Mouse (Mus musculus) midbrain, embryonic 12.5 days (tissue): ENCODE data around the gene Rexo2. TPM values are rescaled to one million over a fixed set of nuclear protein-coding genes. Genes with fewer than 3 reads are reported as not detected.
"Not testable (repeated sequence)": the region's sequence is repeated elsewhere in the genome, so short reads cannot be mapped to it uniquely, and the experiment has no call there.

Experiments used
- ATAC-seq: fragments of 200-750 bp; cut with Nextera tagmentation; 2 replicates; pipeline ENCODE4 v1.8.0; 2017; ENCODE audit warnings: low read depth, moderate TSS enrichment, moderate library complexity; ENCODE audit not compliant: low FRiP score
- H3K27ac ChIP-seq: fragments of 300-500 bp; sonication (generic); replicated peaks from 2 replicates; pipeline ENCODE4 v1.5.1; 2016; ENCODE audit warnings: mild to moderate bottlenecking
- H3K27me3 ChIP-seq: fragments of 300-500 bp; sonication (generic); 2 replicates; pipeline ENCODE4 v1.6.1; 2016; ENCODE audit warnings: mild to moderate bottlenecking
- H3K36me3 ChIP-seq: fragments of 300-500 bp; sonication (generic); 2 replicates; pipeline ENCODE4 v1.6.1; 2016
- H3K4me1 ChIP-seq: fragments of 300-500 bp; sonication (generic); 2 replicates; pipeline ENCODE4 v1.6.1; 2016
- H3K4me2 ChIP-seq: fragments of 300-500 bp; sonication (generic); replicated peaks from 2 replicates; pipeline ENCODE4 v1.6.1; 2016; ENCODE audit warnings: mild to moderate bottlenecking, moderate library complexity
- H3K4me3 ChIP-seq: fragments of 300-500 bp; sonication (generic); 2 replicates; pipeline ENCODE4 v1.5.1; 2016; ENCODE audit warnings: mild to moderate bottlenecking
- H3K9ac ChIP-seq: fragments of 300-500 bp; sonication (generic); replicated peaks from 2 replicates; pipeline ENCODE4 v1.6.1; 2016; ENCODE audit warnings: mild to moderate bottlenecking, moderate library complexity
- H3K9me3 ChIP-seq: fragments of 300-500 bp; sonication (generic); 2 replicates; pipeline ENCODE4 v1.6.1; 2016; ENCODE audit warnings: mild to moderate bottlenecking
- WGBS: fragments of 180-500 bp; shearing (Covaris S2); methylation state at CpG from one replicate; pipeline ENCODE4 v1.1.7; 2016; 5-methylcytosine and 5-hydroxymethylcytosine counted together
- polyA plus RNA-seq: library from polyadenylated mRNA; unstranded; fragments of >200 nt; fragmentation: Nextera tagmentation; extraction: Ambion mirVana; gene quantifications from 2 replicates; pipeline ENCODE4 v1.2.1, GENCODE M21; 2016

The Rexo2 gene
- polyA plus RNA-seq, 1 experiment from 2014 or later, result 79.8 TPM

DNA sequence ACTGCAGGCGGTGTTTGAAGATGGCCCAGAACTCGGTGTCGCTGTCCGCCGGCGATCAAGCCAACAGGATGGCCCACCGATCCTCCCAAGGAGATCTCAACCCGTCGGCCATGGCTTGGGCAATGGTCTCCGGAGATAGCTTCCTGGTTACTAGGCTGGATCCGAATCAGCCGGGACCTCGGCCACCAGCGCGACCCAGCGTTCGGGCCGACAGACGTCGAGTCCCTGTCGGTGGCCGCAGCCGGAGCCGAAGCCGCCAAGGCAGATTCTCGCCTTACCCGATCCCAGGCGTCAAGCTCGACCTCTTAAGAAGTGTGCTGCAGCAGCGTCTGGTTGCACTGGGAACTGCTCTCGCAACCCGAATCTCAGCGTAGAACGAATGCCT lies 15.1 kb upstream of the Rexo2 start:
- peak; percentile 84; the same call in 1 of the 2 replicates for ATAC-seq
- Histone ChIP-seq H3K9me3 (no peaks in the 10 kb centered on the region), H3K27me3 (no peaks in the 10 kb centered on the region), H3K27ac (peak overlapping the region; percentile 90), H3K36me3 (peaks cover 26% of the 10 kb centered on the region), H3K9ac (peak overlapping the region; percentile 77), H3K4me2 (peak overlapping the region; percentile 85), H3K4me1 (peaks cover 16% of the 10 kb centered on the region), H3K4me3 (peak overlapping the region; percentile 79)
- 4% methylated on average over 34 of the region's 34 CpGs for WGBS

DNA sequence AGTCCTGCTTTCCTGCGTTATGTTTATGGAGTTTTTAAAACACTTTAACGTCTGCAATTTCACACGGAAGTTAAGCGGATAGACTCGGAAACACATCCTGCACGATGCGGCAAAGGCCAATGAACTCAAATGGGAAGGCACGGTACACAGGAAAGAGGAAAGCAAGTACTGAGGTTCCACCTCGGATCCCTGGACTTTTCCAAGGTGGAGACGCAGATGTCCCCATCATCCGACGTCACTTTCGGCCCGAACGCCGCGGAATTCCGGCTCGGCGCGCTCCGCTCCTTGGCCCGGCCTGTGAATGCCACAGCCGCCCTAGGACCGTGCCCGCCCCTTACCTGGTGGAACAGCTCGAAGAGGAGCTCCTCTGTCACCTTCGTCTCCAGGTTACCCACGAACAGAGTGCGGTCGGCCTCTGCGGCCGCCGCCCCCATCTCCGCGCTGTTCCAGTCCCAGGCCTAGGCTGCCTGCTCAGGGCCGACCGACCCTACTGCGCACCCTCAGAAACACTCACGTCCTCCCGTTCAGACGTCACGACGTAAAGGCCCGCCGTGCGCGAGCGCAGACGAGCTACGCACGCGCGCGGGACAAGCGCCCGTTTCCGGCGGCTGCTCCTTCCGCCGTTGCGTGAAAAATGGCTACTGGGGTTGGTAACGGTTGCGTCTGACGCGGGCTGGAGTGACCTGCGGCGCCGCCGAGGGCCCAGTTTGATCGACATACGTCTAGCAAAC lies 14.6 kb upstream of the Rexo2 start, which contains the start of the genes Rbm7 and Gm5617:
Gene Rbm7, minus strand, starts transcription at position 483 of the 731 bp plus-strand sequence.
Gene Gm5617, plus strand, starts transcription at position 626 of the 731 bp plus-strand sequence.
- peak; percentile 100 for ATAC-seq
- H3K27me3 ChIP-seq, result no peaks in the 10 kb centered on the region
- H3K4me1 ChIP-seq, result peaks cover 16% of the 10 kb centered on the region
- H3K27ac ChIP-seq, result peak within 1 kb of the TSS; percentile 90
- H3K4me2 ChIP-seq, result peak within 1 kb of the TSS; percentile 85
- WGBS, result 1% methylated on average over 72 of the region's 72 CpGs
- H3K9ac ChIP-seq, result peak within 1 kb of the TSS; percentile 77
- H3K9me3 ChIP-seq, result no peaks in the 10 kb centered on the region
- peaks cover 31% of the 10 kb centered on the region for H3K36me3 ChIP-seq
- peak within 1 kb of the TSS; percentile 79 for H3K4me3 ChIP-seq

DNA sequence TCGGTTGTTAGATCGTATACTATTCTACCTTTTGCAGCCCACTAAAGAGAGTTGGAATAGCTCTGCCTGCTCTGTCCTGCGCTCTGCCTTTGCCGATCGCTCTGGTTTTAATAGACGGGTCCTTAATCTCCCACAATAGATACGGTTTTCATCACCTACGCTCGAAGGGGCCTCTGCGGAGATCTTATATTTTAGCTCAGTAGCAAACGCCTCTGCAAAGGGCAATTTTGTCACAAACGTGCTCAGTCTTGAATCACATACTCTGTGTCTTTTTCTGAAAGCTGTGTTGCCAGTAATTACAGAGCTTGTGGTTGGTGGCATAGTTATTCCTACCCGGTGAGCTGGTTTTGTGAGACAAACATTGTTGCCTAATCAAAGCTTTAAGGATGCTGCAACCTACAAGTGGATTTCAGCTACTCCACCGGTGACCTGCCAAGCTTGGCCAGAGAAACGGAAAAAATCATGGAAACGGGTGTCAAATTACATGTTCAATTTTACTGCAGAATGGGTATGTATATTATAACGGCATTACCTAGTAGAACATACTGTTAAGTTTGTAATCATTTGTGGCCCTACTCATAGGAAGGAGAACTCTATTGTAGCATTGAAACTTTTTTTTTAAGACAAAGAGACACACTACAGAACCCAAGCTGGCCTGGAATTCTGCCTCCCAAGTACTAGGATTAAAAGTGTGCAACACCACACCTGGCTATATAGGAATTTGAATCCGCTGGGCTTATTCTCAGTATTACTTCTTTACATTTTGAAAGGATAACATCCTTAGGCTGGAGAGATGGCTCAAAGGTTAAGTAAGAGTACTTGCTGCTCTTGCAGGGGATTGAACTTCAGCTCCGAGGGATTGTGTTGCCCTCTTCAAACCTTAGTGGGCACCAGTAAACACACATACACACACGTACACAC lies 1.1 kb upstream of the Rexo2 start:
- H3K9ac ChIP-seq, result no peak overlapping the region

DNA sequence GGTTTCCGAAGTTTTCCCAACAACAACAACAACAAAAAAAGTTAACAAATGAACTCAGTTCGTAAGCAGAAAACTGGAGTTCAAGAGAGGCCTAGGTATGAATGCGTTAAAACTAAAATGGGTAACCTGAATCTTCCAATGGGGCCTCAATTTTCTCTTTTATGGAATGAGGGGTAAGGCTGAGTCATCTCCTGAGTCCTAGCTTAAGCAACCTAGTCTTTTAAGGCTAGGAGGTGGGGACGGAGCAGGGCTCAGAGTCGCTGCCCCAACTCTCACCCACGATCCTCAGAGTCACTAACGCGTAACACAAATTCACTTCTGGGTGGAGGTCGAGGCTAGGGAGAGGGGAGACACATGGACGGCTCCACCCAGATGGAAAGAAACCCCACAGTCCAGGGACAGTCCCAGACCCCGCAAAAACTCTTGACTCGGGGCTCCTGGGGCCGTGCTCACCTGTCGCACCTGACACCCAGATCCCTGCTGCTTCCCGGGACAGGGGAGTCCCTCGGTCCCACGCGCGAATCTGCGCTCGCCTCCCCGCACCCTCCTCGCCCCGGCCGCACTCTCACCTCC lies 499 bp downstream of the Rexo2 start:
- H3K9me3 ChIP-seq, result no peaks in the 10 kb centered on the region
- H3K36me3 ChIP-seq, result peaks cover 7% of the 10 kb centered on the region; the same call in 1 of the 2 replicates
- H3K4me1 ChIP-seq, result peaks cover 6% of the 10 kb centered on the region; the same call in 1 of the 2 replicates
- 8% methylated on average over 25 of the region's 25 CpGs for WGBS
- peak; percentile 75; the same call in 1 of the 2 replicates for ATAC-seq
- H3K9ac ChIP-seq, result peak overlapping the region; percentile 81
- no peak overlapping the region for H3K27ac ChIP-seq
- H3K4me3 ChIP-seq, result peak overlapping the region; percentile 77
- H3K27me3 ChIP-seq, result peaks cover 8% of the 10 kb centered on the region; the same call in 1 of the 2 replicates
- peak overlapping the region; percentile 97 for H3K4me2 ChIP-seq

More for the DNA sequence above, 1.1 kb upstream of the Rexo2 start:
- WGBS, result 37% methylated on average over 20 of the region's 20 CpGs
- peaks cover 8% of the 10 kb centered on the region; the same call in 1 of the 2 replicates for H3K27me3 ChIP-seq
- no peak overlapping the region for H3K27ac ChIP-seq
- no peaks in the 10 kb centered on the region for H3K9me3 ChIP-seq
- peak overlapping the region; percentile 77 for H3K4me3 ChIP-seq
- H3K4me1 ChIP-seq, result peaks cover 6% of the 10 kb centered on the region; the same call in 1 of the 2 replicates
- no peak for ATAC-seq
- H3K36me3 ChIP-seq, result peaks cover 8% of the 10 kb centered on the region
- peak overlapping the region; percentile 97 for H3K4me2 ChIP-seq

DNA sequence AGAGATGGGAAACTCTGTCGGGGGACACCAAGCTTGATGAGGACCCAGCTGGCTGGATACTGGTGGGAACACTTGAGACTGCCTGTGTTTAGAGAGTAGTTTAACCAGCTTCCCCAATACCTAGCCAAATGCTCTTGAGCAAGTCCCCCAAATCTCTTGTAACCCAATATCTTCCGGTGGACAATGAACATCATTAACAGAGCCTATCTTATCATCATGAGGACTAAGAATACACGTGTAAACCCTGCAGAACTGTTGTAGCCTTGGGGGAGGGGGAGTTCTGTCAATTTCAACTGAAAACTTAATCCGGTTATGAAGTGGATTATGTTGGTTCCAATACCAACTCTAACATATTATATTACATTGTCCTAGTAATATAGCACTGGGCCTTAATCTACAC lies 1.6 kb downstream of the Rexo2 start:
- Histone ChIP-seq H3K9me3 (no peaks in the 10 kb centered on the region), H3K4me3 (no peak overlapping the region), H3K27ac (no peak overlapping the region), H3K36me3 (peaks cover 11% of the 10 kb centered on the region; the same call in 1 of the 2 replicates), H3K9ac (no peak overlapping the region), H3K4me1 (peaks cover 6% of the 10 kb centered on the region; the same call in 1 of the 2 replicates), H3K27me3 (peaks cover 8% of the 10 kb centered on the region; the same call in 1 of the 2 replicates), H3K4me2 (no peak overlapping the region)
- WGBS, result 93% methylated on average over 4 of the region's 4 CpGs
- ATAC-seq, result no peak

DNA sequence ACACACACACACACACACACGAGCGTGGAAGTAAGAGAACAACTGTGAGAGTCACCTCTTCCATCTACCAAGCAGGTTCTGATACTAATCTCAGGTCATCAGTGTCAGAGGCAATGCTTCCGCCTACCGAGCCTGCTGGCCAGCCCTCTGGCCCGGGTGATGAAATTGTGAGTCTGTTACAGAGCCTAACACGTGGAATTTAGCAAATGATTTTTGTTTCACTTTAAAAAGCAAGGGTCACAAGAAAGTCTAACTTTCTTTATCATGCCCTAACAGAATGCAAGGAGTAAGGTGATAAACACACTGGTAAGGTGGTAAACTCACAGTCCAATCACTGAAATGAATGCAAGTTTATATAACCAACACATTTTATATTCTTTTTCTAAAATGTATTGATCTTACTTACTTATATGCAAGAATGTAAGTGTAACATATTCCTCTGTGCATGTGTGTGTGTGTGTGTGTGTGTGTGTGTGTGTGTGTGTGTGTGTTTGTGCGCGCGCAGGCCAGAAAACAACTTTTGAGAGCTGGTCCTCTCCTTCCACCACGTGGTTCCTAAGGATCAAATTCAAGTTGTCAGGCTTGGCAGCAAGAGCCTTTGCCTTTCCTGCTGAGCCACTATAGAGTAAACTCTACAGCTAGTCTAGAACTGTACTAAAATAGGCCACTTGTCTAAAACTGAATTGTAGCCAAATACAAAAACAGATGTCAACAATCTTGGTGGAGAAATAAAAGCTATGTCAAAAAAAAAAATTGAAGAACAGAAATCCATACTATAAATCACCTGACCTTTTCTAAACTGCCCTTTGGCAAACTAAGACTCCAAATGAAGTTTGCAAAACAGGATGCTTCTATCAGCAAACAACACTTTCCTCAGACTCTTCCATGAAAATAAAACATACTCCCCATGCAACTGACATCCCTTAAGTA lies 3.9 kb downstream of the Rexo2 start:
- ATAC-seq, result no peak
- peaks cover 6% of the 10 kb centered on the region; the same call in 1 of the 2 replicates for H3K4me1 ChIP-seq
- WGBS, result 95% methylated on average over 10 of the region's 10 CpGs

DNA sequence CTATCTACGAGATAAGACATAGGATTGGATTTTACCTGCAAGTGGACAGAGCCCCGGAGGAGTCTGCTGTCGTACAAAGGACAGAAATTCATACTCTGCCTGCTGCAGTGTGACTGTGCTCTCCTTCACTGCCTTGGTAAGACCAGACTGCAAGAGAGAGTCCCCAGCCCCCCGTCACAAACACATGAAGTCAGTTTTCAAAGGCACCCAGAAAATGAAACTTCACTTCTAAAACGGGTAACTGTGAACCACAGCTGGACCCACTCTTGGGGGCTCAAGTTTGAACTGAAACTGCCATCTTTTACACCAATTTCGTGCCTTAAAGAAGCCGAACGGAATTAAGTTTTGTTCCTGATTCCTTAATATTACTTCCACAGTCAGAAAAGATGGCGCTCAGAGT lies 6.1 kb downstream of the Rexo2 start:
- H3K4me2 ChIP-seq, result no peak overlapping the region
- WGBS, result 95% methylated on average over 9 of the region's 9 CpGs
- H3K27me3 ChIP-seq, result no peaks in the 10 kb centered on the region
- H3K9me3 ChIP-seq, result no peaks in the 10 kb centered on the region
- no peak overlapping the region for H3K4me3 ChIP-seq
- H3K9ac ChIP-seq, result no peak overlapping the region
- no peaks in the 10 kb centered on the region for H3K4me1 ChIP-seq
- no peak overlapping the region for H3K27ac ChIP-seq
- H3K36me3 ChIP-seq, result peaks cover 11% of the 10 kb centered on the region; the same call in 1 of the 2 replicates
- no peak for ATAC-seq

More for the DNA sequence above, 3.9 kb downstream of the Rexo2 start:
- Histone ChIP-seq H3K9ac (no peak overlapping the region), H3K4me3 (no peak overlapping the region), H3K9me3 (no peaks in the 10 kb centered on the region), H3K4me2 (no peak overlapping the region), H3K36me3 (peaks cover 11% of the 10 kb centered on the region; the same call in 1 of the 2 replicates), H3K27me3 (peaks cover 3% of the 10 kb centered on the region; the same call in 1 of the 2 replicates), H3K27ac (no peak overlapping the region)

DNA sequence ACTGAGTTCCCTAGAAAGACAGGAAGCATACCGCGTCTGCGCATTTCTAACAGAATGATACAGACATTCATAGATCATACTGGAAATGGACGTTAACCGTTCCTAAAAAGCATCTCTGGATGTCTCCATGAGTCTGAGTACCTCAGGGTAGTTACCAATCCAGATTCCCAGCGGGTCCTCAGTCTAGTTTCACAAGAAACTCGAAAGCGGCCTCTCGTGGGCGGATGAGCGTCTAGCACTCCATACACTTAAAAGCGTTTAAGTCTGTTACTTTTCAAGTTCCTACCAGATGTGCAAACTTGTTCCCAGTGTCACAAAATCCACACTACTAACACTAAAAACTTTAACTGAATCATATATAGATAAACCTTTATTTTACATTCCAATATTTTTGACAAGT lies 7.3 kb downstream of the Rexo2 start:
- Histone ChIP-seq H3K27me3 (no peaks in the 10 kb centered on the region), H3K9ac (no peak overlapping the region), H3K27ac (no peak overlapping the region), H3K4me3 (no peak overlapping the region), H3K36me3 (peaks cover 11% of the 10 kb centered on the region), H3K9me3 (no peaks in the 10 kb centered on the region), H3K4me1 (no peaks in the 10 kb centered on the region), H3K4me2 (no peak overlapping the region)
- WGBS, result 93% methylated on average over 12 of the region's 12 CpGs
- ATAC-seq, result no peak

DNA sequence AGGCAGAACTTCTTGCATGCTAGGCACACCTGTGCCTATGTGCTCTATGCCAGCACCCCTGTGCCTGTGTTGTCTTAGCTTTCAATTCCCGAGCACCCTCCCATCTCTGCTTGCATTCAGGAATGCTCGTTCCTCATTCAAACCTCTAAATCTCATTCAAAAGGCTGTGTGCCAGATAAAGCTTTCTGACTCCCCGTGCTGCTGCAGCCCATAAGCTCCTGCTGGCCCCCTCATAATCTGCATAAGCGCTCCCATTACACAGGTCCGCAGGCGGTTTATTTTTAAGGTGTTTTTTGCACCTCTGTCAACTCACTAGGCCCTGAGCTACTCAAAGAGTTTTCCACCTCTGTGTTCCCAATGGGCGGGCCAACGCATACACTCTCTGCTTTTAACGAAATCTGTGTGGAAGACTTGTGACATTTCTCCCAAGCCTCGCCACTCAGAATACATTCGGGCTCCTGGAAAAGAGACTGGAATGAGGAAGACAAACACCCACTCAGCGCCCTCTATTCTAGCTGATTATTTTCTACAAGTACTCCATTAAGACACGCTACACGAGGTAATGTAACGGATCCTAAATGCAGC lies 7.9 kb downstream of the Rexo2 start:
- H3K4me2 ChIP-seq, result no peak overlapping the region

DNA sequence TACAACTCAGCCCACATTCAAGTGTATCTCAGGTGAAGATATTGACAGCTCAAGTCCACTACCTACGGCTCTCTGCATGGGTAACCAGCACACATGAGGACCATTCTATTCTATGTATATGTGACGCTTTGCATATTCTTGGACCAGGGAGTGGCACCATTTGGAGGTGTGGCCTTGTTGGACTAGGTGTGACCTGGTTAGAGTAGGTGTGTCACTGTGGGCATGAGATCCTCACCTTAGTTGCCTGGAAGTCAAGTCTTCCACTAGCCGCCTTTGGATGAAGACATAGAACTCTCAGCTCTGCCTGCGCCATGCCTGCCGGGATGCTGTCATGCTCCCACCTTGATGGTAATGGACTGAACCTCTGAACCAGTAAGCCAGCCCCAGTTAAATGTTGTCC lies 13.0 kb downstream of the Rexo2 start:
- H3K9me3 ChIP-seq, H3K4me1 ChIP-seq, H3K4me3 ChIP-seq, ATAC-seq, H3K27me3 ChIP-seq, H3K27ac ChIP-seq, H3K4me2 ChIP-seq, H3K9ac ChIP-seq, H3K36me3 ChIP-seq: not testable (repeated sequence)
- 98% methylated on average over 5 of the region's 5 CpGs for WGBS

More for the DNA sequence above, 7.9 kb downstream of the Rexo2 start:
- Histone ChIP-seq H3K27ac (no peak overlapping the region), H3K27me3 (no peaks in the 10 kb centered on the region), H3K4me1 (no peaks in the 10 kb centered on the region), H3K9ac (no peak overlapping the region), H3K36me3 (peaks cover 11% of the 10 kb centered on the region), H3K9me3 (no peaks in the 10 kb centered on the region), H3K4me3 (no peak overlapping the region)
- no peak for ATAC-seq
- 78% methylated on average over 15 of the region's 15 CpGs for WGBS
